Mouse (Mus musculus) lung, postnatal 0 days (tissue): ENCODE measurements around the gene Cenph.

Experiments
- CTCF ChIP-seq: IDR thresholded peaks from 2 replicates; pipeline ENCODE4 v1.5.1; 2016; ENCODE audit warnings: antibody characterized with exemption, mild to moderate bottlenecking
- EP300 ChIP-seq: IDR thresholded peaks from 2 replicates; pipeline ENCODE4 v1.6.1; 2016; ENCODE audit warnings: antibody characterized with exemption, mild to moderate bottlenecking, control low read depth

DNA sequence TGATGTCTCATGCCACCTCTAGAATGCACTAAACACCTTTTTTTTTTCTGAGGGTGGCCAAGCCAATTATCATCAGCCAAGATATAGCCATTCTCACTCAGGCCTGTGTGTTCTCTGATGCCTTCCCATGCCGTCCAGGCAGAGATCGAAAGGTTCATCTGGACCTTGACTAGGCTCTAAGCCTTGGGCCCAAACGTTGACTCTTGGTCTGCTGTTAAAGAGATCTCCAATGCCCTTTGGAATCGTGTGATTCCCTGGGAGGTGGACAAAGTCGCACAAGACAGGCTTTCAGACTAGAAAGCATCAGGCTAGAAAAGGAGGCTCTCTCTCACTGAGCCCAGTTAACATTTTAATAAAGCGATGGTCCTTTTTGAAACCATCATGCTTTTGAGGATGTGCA is 21.5 kb upstream of the Cenph start:
- TF ChIP-seq EP300 (no peak), CTCF (no peak)
